Mouse (Mus musculus) fibroblast of lung, adult 2 months (primary cell): Measurements from ENCODE around the gene Gm14180.
"Not testable (repeated sequence)": the region's sequence is repeated elsewhere in the genome, so short reads cannot be mapped to it uniquely, and the experiment has no call there.

Experiments used
- DNase-seq: peaks from one replicate; pipeline ENCODE4 v3.0.0-alpha.2; 2011; ENCODE audit warnings: low read depth

Gm14180 gene

GRCm38 (mm10) chr11:99734190-99734589, at the start of gene Gm14180:
Gene Gm14180, minus strand, starts transcription at chr11:99734290.
- DNase-seq, result no peak

- DNase-seq, result no peak
Measured at GRCm38 (mm10) chr11:99780604-99781003, 46.5 kb upstream of the Gm14180 start, which contains the start of gene Krtap4-8. Gene Krtap4-8, minus strand, starts transcription at chr11:99780704.

GRCm38 (mm10) chr11:99778401-99778800, 44.3 kb upstream of the Gm14180 start:
- no peak for DNase-seq

GRCm38 (mm10) chr11:99772813-99773212, 38.7 kb upstream of the Gm14180 start, which contains the start of gene Gm11595:
Gene Gm11595, minus strand, starts transcription at chr11:99772913.
- not testable (repeated sequence) for DNase-seq

GRCm38 (mm10) chr11:99768410-99768809, 34.3 kb upstream of the Gm14180 start:
- DNase-seq, result no peak

- no peak for DNase-seq
Measured at GRCm38 (mm10) chr11:99758877-99759276, 24.8 kb upstream of the Gm14180 start.

GRCm38 (mm10) chr11:99743985-99744384, 9.9 kb upstream of the Gm14180 start:
- DNase-seq, result no peak

- DNase-seq, result no peak
Measured at GRCm38 (mm10) chr11:99724061-99724460, 10.0 kb downstream of the Gm14180 start.

GRCm38 (mm10) chr11:99718759-99719158, 15.3 kb downstream of the Gm14180 start:
- DNase-seq, result no peak

- no peak for DNase-seq
Measured at GRCm38 (mm10) chr11:99690463-99690862, 43.6 kb downstream of the Gm14180 start, which contains the start of gene Gm14190. Gene Gm14190, minus strand, starts transcription at chr11:99690740.

- DNase-seq, result not testable (repeated sequence)
Measured at GRCm38 (mm10) chr11:99685235-99685634, 48.9 kb downstream of the Gm14180 start.
